Mouse (Mus musculus): ENCODE data around the gene Tjp3.

DNA sequence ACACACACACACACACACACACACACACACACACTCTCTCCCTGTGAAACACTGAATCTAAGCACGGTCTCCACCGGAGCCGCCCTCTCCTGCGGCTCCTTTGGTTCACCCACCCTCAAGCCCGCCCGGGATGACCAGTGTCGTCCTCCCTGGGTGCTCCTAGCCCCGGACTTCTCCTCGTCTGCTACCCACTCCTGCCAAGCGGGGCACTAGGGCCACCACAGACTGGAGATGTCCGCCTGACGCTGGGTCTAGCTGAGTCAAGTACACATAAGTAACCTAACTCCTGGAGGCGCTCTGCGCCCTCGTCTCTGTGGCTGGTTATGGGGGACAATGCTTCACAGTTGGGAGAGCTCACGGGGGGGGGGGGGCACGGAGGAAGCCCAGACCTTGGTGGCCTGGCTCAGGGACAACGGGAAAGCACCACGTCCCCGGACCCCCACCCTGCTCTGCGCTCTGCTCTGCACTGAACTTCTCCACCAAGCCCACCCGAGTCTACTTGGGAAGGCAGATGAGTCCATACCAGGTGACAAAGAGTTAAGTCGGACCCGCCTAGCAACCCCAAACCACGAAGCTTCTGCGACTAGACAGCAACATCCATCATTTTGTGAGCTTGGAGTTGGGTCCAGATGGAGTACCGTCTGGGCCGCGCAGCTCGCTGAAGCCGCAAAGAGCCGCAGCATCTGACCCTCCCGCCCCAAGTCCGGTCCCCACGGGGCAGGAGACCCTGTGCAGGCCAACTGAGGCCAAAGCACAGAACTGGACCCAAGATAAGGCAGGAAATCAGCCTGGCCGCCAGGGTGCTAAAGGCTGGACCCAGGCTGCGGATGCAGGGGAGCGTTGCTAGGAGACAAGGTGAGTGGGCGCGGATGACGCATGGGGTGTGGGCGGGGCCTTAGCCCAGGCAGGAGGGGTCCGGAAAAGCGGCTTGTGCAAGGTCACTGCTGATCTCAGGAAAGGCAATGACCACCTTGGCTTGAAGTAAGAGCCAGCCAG, 38.7 kb downstream of the Tjp3 start, which contains the start of gene Matk:
- no peak for TF ChIP-seq EP300 (IDR thresholded peaks at IDR 0.05; ENCODE audit: low read depth)
- no peak for TF ChIP-seq CTCF (IDR thresholded peaks at IDR 0.05; ENCODE audit: low read depth)
